Mouse (Mus musculus) embryo, embryonic 10.5 days (tissue): ENCODE results near the gene Ppp1r2.
"Not testable (repeated sequence)": the region's sequence is repeated elsewhere in the genome, so short reads cannot be mapped to it uniquely, and the experiment has no call there.

Source experiments
- DNase-seq: peaks from one replicate; pipeline ENCODE4 v3.0.0-alpha.2; 2015; ENCODE audit warnings: low spot score

Gene Ppp1r2

DNA sequence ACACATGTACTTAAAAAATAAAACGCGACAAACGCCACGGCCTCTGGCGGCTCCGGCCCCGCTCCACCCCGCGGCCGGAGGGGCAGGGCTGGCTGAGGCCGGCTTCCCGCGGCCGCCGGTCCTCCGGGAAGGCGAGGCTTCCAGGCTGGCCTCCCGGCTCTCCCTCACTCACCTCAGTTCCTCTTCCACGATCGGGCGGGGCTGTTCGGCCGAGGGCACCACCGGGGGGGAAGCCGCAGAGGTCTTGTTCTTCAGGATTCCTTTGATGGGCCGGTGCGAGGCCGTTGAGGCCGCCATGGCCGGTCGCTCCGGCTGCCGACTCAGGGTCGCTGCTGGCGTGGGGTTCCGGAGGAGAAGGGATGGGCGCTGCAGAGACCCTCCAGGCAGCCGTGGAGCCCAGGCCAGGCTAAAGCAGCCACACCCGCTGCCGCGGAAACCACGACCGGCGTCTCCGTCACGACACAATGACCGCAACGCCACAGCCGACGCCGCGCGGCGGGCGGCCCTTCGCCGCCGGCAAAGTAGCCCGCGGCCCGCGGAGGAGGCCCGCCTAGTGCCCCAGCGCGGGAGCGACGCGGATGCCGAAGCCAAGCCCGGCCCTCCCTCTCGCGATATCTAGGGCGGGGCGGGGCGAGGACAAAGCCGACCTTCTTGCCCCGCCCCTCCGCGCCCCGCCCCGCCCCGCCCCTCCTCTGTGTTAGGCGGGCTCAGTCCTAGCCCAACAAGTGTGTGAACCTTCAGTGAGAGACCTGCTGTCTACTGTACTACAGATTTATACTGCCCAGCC is at the start of gene Ppp1r2:
Gene Ppp1r2 (minus strand): TSS at position 604 of the 787 bp plus-strand sequence.
- peak; percentile 93 for DNase-seq

DNA sequence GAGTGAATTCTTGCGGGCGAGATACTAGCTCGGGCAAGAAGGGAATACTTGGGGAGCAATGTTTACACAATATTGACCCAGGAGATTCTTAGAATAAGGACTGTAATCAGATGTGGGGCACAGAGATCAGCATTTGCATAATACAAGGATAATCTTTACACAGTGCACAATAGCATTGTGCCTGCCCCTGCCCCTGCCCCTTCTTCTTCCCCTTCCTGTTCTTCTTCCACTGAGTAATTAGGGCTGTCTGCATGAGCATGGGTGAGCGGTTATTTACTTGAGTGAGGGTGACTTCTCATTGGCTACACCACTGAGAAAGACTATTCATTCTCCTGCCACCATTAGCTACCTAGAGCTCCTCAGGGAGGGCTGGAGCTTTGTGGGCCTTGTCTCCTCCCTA is 46.4 kb upstream of the Ppp1r2 start:
- no peak for DNase-seq

DNA sequence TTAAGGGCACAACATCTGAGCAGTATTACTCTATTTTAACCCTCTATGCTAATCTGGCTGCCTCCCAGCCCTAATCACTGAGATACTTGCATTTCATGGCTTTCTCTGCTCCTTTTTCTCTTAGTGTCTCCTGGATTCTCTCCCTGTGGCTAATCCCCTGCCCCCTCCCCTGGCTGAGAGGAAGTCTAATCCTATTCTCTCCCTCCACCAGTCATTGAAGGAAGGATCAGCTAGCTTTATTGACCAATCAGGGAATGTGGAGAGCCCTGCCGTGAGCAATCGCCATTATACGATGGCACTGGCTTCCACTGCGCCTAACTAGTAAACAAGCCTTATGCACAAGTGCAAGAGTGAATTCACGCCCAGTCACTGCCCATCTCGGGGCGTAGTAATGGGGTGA is 45.9 kb upstream of the Ppp1r2 start:
- no peak for DNase-seq

DNA sequence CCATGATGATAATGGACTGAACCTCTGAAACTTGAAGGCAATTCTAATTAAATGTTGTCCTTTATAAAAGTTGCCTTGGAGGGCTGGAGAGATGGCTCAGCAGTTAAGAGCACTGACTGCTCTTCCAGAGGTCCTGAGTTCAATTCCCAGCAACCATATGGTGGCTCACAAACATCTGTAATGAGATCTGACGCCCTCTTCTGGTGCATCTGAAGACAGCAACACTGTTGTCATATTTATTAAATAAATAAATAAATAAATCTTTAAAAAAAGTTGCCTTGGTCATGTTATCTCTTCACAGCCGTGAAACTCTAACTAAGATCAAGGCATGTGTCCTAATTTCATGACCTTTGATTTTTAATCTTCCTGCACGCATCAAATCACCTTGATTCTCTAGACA is 44.6 kb upstream of the Ppp1r2 start:
- DNase-seq: not testable (repeated sequence)

DNA sequence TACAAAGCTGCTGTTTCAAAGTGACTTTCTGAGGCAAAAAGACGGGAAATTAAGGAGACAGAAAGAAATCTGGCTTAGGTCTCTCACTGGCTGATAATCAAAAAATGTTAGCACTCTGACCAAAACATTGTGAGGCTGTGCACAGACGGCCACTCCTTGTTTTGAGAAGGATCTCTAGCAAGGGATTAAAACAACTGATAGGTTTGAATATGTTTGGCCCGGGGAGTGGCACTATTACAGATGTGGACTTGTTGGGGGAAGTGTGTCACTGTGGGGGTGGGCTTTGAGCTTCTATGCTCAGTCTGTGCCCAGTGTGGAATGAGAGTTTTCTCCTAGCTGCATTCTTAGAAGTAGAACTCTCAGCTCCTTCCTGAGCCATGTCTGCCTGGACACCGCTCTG is 44.2 kb upstream of the Ppp1r2 start:
- DNase-seq: no peak

DNA sequence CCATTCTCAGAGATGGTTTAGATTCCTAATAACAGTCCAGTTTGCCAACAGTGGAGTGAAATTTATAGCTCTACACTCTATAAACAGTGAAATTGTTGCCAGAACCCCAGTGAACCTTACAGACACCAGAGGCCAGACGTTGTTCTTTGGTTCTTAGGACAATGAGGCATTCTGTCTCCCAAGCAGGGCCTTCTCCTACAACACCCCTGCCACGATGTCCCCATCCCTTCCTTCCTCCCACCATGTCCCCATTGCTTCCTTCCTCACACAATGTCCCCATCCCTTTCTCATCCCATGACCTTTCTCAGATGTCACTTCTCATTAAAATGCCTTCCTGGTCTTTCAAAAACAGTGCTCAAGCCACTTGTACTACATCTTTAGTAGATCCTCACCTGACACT is 43.3 kb upstream of the Ppp1r2 start:
- DNase-seq: no peak

DNA sequence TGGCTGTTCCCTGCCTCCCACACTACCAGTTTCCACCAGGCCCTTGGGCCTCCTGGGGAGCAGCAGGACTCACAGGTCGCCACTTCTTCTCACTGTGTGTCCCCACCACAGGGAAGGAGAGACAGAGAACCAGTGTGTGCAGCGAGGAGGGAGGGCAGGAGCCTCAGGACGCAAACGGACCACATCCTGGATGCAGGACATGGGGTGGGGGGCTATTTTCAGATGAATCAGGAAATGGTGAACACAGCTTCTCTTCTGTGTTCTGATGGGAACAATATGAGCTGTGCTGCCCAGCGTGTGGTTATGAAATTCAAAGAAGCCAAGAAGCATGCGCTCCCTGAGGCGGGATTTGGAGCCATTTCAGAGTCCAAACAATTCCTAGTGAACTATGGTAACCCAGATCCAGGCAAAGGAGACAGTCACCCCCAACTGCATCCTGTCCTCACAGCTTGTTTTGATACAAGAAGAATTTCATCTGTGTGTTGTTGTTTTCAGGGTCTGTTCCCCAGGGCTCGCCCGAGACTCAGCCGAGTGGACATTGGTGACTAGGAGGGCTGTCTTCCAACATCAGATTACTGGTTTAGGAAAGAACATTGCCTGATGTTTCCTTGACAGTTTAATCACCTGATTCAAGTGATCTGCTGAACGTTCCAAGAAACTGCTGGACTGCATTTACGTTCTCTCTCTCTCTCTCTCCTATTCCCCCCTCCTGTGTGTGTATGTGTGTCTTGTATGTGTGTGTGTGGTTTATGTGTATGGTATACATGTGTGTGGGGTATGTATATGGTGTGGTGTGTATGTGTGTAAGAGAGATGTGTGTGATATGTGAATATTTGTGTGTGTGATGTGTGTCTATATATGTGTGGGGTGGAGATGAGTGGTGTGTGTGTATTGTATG is 41.4 kb upstream of the Ppp1r2 start:
- not testable (repeated sequence) for DNase-seq

DNA sequence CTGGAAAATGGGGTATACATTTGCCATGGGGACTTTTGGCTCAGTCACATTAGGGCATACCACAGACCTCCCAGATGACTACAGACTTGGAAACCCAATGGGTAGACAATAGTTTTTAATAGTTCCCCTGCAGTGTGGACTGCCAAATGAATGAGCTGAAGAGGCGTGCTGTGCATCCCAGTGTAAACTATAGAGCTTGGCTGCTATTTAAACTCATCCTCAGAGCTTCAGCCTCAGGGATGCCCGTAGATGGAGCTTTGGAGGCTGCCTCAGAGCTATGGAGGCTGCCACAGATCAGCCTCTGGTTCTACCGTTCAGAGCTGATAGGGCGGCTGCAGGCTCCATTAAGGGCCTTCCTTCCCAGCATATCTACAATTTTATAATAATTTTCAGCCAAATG is 40.2 kb upstream of the Ppp1r2 start:
- DNase-seq: no peak

DNA sequence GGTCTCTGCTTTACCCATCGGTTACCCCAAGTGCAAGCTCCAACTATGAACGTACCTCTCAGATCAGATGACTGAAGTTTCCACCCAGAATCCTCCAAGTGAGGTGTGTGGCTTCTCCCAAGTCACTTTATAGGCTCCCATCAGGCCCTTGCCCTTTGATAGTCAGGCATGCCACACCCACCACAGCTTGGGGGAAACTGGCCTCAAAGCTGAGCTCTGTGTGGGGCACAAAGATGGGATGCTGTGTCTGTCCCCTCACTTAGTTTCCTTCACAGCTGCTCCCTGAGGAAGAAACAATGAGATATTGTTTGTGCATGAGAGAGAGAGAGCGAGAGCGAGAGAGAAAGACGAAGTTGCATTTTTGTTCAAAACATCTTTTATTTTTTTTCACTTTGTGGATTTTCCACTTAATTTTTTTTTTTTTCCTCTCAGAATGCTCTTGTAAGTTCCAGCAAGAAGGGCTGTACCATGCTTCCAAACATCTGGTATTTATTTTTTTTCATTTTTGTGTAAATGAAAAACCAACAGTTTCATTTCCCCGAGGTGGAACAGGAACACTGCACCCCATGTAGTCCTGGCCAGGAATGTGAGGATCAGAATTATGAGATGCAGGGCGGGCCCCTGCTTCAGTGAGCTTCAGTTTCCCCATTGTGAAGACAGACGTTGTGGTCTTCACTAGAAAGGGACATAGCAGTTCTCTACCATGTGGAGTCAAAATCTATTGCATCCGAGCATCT is 39.6 kb upstream of the Ppp1r2 start, which contains the start of gene Apod:
Gene Apod (minus strand): TSS at position 312 of the 737 bp plus-strand sequence.
- peak; percentile 35 for DNase-seq

DNA sequence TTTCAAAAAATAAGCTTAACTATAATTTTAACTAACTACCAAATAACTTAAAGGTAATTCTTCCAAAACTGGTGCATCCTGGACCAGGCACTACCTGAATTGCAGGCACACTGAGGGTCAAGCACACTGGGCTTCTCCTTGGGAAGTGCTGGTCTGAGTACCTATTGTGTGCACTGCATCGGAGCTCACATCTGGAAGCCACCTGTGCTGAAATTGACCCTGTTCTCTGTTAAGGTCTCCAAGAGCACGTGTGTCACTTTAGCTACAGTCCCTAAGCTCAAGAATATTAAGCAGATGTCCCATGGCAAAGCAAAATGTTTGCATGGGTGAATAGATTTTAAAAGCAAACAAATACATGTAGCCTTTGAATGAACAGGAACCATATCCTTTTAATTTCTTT is 38.5 kb upstream of the Ppp1r2 start:
- DNase-seq: peak; percentile 55

DNA sequence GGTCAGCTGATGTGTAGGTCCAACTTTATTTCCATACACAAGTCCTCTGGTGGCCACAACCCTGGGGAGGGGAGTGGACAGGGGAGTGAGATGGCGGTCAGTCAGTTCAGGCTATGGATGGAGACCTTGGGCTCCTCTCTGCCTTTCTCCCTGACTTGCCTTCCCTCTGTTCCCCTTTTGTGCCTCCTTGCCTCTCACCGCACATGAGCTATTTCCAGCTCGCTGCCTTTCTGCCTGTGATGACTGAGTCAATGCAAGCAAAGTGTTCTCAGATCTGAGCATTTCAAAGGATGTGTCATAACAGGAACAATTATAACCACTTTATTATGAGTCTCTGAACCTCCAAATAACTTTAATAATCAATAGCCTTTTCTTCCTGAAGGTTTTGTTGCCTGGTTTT is 37.2 kb upstream of the Ppp1r2 start:
- DNase-seq: no peak

DNA sequence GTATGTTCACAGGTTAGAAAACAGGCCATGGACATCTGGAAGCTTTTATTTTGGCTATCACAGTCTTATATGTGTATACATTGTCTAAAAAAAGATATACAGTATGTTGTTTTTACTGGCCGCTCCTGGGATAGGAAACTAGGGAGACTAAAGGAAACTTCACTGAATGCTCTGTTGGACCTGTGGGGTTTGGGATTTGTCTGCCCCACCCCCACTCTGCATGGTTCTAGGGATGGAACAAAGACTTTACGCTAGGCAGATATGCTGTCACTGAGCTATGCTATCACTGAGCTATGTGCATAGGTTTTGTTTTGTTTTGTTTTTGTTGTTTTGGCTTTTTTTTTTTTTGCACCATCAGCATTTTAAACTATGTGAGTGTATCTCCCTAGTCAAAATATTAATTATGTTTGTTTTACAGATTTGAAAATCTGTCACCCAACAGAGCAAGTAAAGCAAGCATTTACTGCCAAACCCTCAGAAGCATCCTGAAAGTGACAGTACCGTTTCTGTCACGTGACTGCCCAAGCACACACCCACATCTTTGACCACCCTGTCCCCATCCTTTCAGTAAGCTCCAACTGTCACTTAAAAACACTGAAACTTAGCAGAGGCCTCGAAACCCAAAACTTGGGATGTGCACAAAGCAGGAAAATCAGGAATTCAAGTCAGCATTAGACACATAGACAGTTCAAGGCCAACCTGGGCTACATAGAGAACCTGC is 30.3 kb upstream of the Ppp1r2 start:
- DNase-seq: no peak

DNA sequence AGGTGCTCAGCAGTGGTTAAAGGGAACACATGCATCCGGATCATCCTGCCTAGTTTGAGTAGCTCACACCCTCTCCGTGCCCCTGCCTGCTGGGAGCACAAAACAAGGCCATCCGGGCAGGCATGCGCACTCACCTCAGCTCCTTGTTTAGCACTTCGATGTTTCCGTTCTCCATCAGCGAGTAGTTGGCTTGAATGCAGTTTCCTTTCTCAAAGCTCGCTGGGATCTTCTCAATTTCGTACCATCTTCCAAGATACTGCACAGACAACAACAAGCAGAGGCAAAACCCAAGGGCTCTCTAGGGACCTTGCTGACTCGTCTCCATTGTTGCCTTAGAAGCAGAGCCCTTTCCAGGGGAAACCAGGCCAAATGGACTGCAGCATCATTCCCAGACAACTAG is 28.2 kb upstream of the Ppp1r2 start:
- DNase-seq: no peak

DNA sequence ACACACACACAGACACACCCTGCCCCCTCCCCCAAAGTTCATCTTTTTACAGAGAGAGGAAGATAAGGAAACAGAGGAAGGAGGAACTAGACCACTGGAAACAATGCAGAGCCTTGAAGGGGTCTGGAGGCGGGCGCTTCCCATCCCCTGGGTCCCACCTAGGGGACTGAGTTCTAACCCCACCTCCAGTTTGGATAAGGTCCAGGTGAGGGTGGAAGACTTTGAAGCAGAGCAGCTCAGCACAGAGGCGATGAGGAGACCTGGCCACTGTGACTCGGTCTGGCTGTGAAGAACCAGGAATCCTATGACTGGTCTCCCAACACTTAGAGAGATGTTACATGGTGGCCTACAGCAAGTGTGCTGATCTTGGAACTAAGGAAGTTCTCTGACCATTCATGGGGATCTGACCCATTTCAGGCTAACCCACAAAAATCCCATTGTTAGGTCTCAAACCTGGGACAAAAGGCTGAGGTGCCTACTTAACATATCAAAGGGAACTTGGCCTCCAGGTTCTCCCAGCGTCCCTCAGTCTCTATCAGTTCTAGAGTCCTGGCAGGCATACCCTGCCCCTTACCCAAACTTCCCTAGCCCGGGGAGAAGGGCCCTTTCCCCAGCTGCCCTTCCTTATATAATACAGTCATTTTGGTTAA is 25.9 kb upstream of the Ppp1r2 start:
- no peak for DNase-seq

DNA sequence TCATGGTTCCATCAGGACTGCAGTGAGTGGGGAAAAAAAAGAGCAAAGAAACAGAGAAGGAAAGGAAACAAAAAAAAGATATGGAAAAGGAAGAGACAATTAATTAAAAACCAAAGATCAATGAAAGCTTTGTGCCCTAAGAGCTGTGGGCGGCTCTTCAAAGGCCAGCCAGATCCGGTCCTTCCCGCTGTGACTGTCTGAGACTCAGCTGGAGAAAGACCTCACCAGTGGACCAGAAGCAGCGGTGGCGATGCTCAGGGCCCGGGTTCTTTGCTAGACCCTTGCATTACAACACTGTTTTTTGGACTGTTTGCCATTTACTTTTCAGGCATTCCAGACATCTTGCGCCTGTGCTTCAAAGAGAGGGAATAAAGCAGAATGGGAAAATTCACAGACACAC is 25.4 kb upstream of the Ppp1r2 start:
- peak; percentile 53 for DNase-seq

DNA sequence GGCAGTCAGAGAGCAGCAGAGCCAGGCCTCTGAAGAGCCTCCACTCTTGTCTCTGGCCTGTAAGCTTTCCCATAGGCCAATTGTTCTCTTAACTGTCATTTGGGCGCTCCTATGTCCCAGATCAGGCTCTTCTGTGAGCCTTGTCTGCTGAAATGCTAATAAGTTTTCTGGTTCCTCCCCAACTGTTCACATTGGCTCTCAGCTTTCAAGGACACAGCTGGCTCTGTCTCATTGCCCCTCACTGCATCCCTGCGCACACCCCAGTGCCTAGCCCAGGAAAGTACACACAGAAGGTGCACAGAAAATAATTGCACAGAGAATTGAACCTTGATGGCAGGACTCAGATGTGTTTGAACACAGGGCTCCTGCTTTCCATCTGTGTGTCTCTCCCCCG is 24.9 kb upstream of the Ppp1r2 start:
- DNase-seq: peak; percentile 54

DNA sequence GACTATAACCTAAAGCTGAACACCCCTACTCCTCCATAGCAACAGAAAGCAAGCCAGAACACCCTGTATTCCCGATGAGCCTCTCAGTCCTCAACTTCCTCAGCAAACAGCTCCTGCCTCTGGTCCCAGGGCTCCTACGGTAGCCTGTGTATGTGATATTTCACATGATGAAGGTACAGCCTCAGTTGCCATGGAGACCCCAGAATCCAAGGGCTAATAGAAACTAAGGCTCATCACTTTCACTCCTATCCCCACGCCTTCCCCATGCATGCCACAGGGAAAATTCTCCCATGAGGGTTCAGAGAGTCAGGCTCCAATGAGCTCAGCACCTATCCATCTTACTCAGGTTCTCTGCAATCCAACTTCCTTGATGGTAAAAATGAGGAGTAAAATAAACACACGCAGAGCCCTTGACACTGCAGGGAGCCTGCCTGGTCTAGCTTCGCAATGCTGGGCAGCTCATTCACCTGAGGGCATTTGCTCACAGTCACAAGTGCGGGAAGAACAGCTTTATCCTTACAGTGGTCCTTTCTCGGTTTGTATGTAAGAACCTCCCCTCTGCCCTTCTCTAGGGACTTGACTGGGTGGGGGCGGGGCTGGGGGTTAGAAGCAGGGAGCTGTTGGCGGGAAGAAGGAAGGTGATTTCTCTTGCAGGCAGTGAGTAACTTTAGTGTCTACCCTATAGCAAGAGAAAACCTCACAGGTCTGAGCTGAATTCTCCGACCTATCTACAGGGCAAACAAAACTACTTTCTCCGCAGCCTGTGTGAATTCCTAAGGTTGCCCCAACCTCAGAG is 24.3 kb upstream of the Ppp1r2 start:
- peak; percentile 32 for DNase-seq

DNA sequence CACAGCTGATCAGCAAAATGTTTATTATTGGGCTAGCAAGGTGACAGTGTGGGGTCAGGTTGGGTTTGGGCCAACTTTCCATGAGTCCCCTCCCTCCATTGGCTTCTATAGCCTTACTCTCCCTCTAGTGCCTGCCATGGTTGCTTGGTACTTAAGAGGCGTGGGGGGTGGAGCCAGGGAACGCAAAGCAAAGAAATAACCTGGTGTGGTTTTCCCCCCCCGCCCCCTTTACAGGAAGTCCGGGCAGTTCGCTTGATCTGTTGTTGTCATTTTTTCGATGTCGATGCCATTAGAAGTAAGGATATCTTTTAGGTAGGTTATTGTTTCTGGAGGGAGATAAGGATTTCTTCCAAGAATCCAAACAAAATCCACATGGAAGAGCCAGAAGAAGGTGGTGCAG is 22.0 kb upstream of the Ppp1r2 start:
- no peak for DNase-seq

DNA sequence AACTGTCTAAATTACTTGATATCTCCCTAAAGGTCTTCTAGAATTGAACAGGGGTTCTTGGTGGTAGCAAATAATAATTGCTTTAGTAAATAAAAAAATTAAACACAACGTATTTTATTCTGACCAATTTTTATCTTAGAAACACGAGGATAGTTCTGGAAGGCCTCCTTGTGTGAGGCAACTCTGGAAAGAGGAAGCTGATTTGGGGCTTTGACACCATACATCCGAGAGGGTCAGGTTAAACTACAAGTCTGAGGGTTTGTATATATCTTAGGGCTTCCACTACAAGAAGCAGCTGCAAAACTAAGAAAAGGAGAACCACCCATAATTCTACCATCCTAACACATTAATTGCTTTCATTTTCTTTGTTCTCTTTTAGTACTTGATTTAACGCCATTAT is 18.7 kb upstream of the Ppp1r2 start:
- no peak for DNase-seq

DNA sequence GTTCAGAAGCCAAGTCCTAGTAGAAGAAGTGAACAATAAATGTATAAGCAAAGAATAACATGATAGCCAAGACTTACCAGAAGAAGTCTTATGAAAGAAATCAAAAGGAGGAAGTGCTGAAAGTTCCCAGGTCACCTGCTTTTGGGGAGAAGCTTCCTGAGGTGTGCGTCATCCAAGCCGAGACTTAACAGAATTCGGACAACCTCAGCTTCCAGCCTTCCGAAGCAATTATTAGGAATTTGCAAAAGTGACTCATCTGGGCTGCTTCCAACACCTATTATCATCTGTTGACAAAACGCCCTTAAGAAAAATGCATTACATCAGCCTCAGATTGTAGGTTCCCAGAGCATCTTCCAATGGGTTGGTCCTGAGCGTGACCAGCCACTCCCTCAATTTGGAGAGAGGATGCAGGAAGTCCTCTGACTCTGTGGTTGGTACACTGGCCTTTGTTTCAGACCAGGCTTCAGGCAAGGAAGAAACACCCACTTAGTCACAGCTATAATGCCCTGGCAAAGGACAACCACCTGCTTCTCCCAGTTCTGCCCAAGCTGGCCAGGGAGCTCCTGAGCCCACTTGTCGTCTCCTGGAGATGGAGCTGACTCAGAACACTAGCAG is 15.8 kb upstream of the Ppp1r2 start:
- DNase-seq: no peak
